25 mouse cellular contexts compared by ENCODE assay signal in genomic region chr6:32348126-32348525, GRCm38 (mm10).
DNase-seq lines count a peak whose midpoint lies in the region; ATAC-seq and TF ChIP-seq lines count a peak whose summit lies in the region.
"Had no signal": no experiment of that assay in that cellular context is flagged by ENCODE, and none has a peak within 500 bp of the region (broad histone marks: within the 10 kb centered on the region; RNA-seq: fewer than 3 reads in every experiment).

No protein-coding gene starts in this region.

- no peaks in the 10 kb centered on the region for H3K36me3 ChIP-seq in forebrain, embryonic 16.5 days (ENCODE audit: control insufficient read depth, insufficient read depth)
- H3K36me3 ChIP-seq in forebrain, embryonic 14.5 days (ENCODE audit: control insufficient read depth, insufficient read depth, low read length) = no peaks in the 10 kb centered on the region
- no peaks in the 10 kb centered on the region for H3K36me3 ChIP-seq in kidney, adult 2 months (ENCODE audit: control insufficient read depth, insufficient read depth, low read length)
- H3K36me3 ChIP-seq in lung, embryonic 16.5 days (ENCODE audit: control insufficient read depth, insufficient read depth, low read length) = no peaks in the 10 kb centered on the region
- H3K36me3 ChIP-seq: forebrain, embryonic 15.5 days; G1E; hindbrain, embryonic 10.5 days; limb, embryonic 13.5 days; midbrain, embryonic 10.5 days; midbrain, embryonic 15.5 days; stomach, embryonic 15.5 days had no signal

- 72% methylated on average over 6 of the region's 6 CpGs for WGBS in forebrain, embryonic 16.5 days
- WGBS in forebrain, embryonic 14.5 days = 81% methylated on average over 6 of the region's 6 CpGs
- 42% methylated on average over 6 of the region's 6 CpGs for WGBS in kidney, adult 2 months
- 53% methylated on average over 6 of the region's 6 CpGs for WGBS in lung, embryonic 16.5 days

- ATAC-seq in forebrain, embryonic 16.5 days = 0 out of 2 replicates have a peak, but pooled peaks have one; percentile 12
- ATAC-seq in forebrain, embryonic 14.5 days = no peak
- 0 out of 2 replicates have a peak, but pooled peaks have one; percentile 31 for ATAC-seq in lung, embryonic 16.5 days (ENCODE audit: low read depth)
- ATAC-seq: forebrain, embryonic 15.5 days; intestine, postnatal 0 days; midbrain, embryonic 15.5 days had no signal

- H3K4me3 ChIP-seq in forebrain, embryonic 16.5 days (replicated peaks; ENCODE audit: low read length) = no peak overlapping the region
- H3K4me3 ChIP-seq in forebrain, embryonic 14.5 days (ENCODE audit: low read depth, low read length) = no peak overlapping the region
- no peak overlapping the region for H3K4me3 ChIP-seq in kidney, adult 2 months (ENCODE audit: insufficient read depth, low read depth, low read length)
- H3K4me3 ChIP-seq in lung, embryonic 16.5 days (ENCODE audit: low read length) = no peak overlapping the region
- H3K4me3 ChIP-seq: forebrain, embryonic 15.5 days; hindbrain, embryonic 10.5 days; layer of hippocampus, adult 2 months; limb, embryonic 13.5 days; midbrain, embryonic 10.5 days; midbrain, embryonic 15.5 days; stomach, embryonic 15.5 days had no signal

- no peak overlapping the region for H3K9ac ChIP-seq in forebrain, embryonic 16.5 days (replicated peaks; ENCODE audit: low read depth, low read length)
- no peak overlapping the region for H3K9ac ChIP-seq in forebrain, embryonic 14.5 days (ENCODE audit: low read length)
- H3K9ac ChIP-seq in lung, embryonic 16.5 days (ENCODE audit: low read length) = no peak overlapping the region
- H3K9ac ChIP-seq: forebrain, embryonic 15.5 days; limb, embryonic 13.5 days; midbrain, embryonic 15.5 days; stomach, embryonic 15.5 days had no signal

- TF ChIP-seq POLR2A in kidney, adult 2 months (IDR thresholded peaks at IDR 0.05; ENCODE audit: low read depth, low read length) = no peak

- H3K27me3 ChIP-seq in forebrain, embryonic 16.5 days (replicated peaks; ENCODE audit: control insufficient read depth, insufficient read depth, low read length) = no peaks in the 10 kb centered on the region
- no peaks in the 10 kb centered on the region for H3K27me3 ChIP-seq in forebrain, embryonic 14.5 days (replicated peaks; ENCODE audit: control insufficient read depth, insufficient read depth, low read length)
- H3K27me3 ChIP-seq in kidney, adult 2 months (replicated peaks; ENCODE audit: control insufficient read depth, insufficient read depth, low read length) = no peaks in the 10 kb centered on the region
- H3K27me3 ChIP-seq in lung, embryonic 16.5 days (ENCODE audit: control insufficient read depth, insufficient read depth, low read depth, low read length) = no peaks in the 10 kb centered on the region
- H3K27me3 ChIP-seq: forebrain, embryonic 15.5 days; midbrain, embryonic 15.5 days; stomach, embryonic 15.5 days had no signal

- H3K9me3 ChIP-seq in forebrain, embryonic 16.5 days (ENCODE audit: control insufficient read depth, low read length) = no peaks in the 10 kb centered on the region
- no peaks in the 10 kb centered on the region for H3K9me3 ChIP-seq in forebrain, embryonic 14.5 days (replicated peaks; ENCODE audit: control insufficient read depth, low read length)
- H3K9me3 ChIP-seq in lung, embryonic 16.5 days (ENCODE audit: control insufficient read depth, low read length) = no peaks in the 10 kb centered on the region
- H3K9me3 ChIP-seq: forebrain, embryonic 15.5 days; G1E; hindbrain, embryonic 10.5 days; limb, embryonic 13.5 days; midbrain, embryonic 10.5 days; midbrain, embryonic 15.5 days; stomach, embryonic 15.5 days had no signal

- peaks cover 7% of the 10 kb centered on the region for H3K4me1 ChIP-seq in forebrain, embryonic 16.5 days (replicated peaks; ENCODE audit: control insufficient read depth, insufficient read depth, low read length)
- H3K4me1 ChIP-seq in forebrain, embryonic 14.5 days (ENCODE audit: control insufficient read depth, insufficient read depth, low read length) = no peaks in the 10 kb centered on the region
- H3K4me1 ChIP-seq in kidney, adult 2 months (ENCODE audit: control insufficient read depth, insufficient read depth, low read length) = no peaks in the 10 kb centered on the region
- H3K4me1 ChIP-seq in lung, embryonic 16.5 days (replicated peaks; ENCODE audit: control insufficient read depth, insufficient read depth, low read length) = 0 out of 2 replicates have a peak, but pooled peaks cover 3% of the 10 kb centered on the region
- H3K4me1 ChIP-seq: midbrain, embryonic 10.5 days; stomach, embryonic 15.5 days had no signal

- no peak for TF ChIP-seq CTCF in kidney, adult 2 months (conservative IDR thresholded peaks at IDR 0.05; ENCODE audit: insufficient read depth, insufficient read length, low read depth, low read length)

- H3K4me2 ChIP-seq in forebrain, embryonic 16.5 days (ENCODE audit: low read length) = no peak overlapping the region
- H3K4me2 ChIP-seq in forebrain, embryonic 14.5 days (ENCODE audit: low read length) = no peak overlapping the region
- no peak overlapping the region for H3K4me2 ChIP-seq in lung, embryonic 16.5 days (ENCODE audit: low read depth, low read length)
- H3K4me2 ChIP-seq: forebrain, embryonic 15.5 days; limb, embryonic 13.5 days; liver, embryonic 11.5 days; midbrain, embryonic 15.5 days; stomach, embryonic 15.5 days had no signal

- no peak overlapping the region for H3K27ac ChIP-seq in forebrain, embryonic 16.5 days (ENCODE audit: low read length)
- H3K27ac ChIP-seq in forebrain, embryonic 14.5 days (ENCODE audit: low read depth, low read length) = no peak overlapping the region
- H3K27ac ChIP-seq in kidney, adult 2 months (ENCODE audit: insufficient read depth, low read depth, low read length) = no peak overlapping the region
- no peak overlapping the region for H3K27ac ChIP-seq in lung, embryonic 16.5 days (ENCODE audit: low read length)
- H3K27ac ChIP-seq: forebrain, embryonic 15.5 days; hindbrain, embryonic 10.5 days; limb, embryonic 13.5 days; midbrain, embryonic 10.5 days; midbrain, embryonic 15.5 days; stomach, embryonic 15.5 days had no signal

- DNase-seq in forebrain, embryonic 14.5 days (ENCODE audit: low spot score) = no peak
- peak; percentile 48 for DNase-seq in kidney, adult 2 months
- no peak for DNase-seq in kidney, adult 8-10 months
- DNase-seq in lung, adult 18-20 months = no peak
- DNase-seq in right cerebral cortex, postnatal 10 days (ENCODE audit: low spot score in 2 of 2) = peak; percentile 45 to 54
- no peak for DNase-seq in right cerebral cortex, postnatal 25 days
- DNase-seq: adrenal gland, adult 8-10 months; cerebellum, adult 11 months; cerebellum, adult 9-10 months; cerebellum, postnatal 36 days; gastrocnemius, postnatal 14 days; heart, postnatal 14 days; right cerebral cortex, postnatal 14 days had no signal

Comparison
In these comparisons a context has a peak if more than half of its experiments do, and no peak if none do; other contexts are left out.
1. DNase-seq: peak in kidney, adult 2 months (single experiment) and right cerebral cortex, postnatal 10 days (2 of 2); none in forebrain, embryonic 14.5 days (single experiment), kidney, adult 8-10 months (0 of 2), lung, adult 18-20 months (0 of 2) and right cerebral cortex, postnatal 25 days (single experiment).